Mouse (Mus musculus) forebrain, embryonic 14.5 days (tissue): ENCODE measurements around the gene Zmiz2. TPM values are rescaled to one million over a fixed set of nuclear protein-coding genes. Genes with fewer than 3 reads are reported as not detected.
"Not testable (repeated sequence)": the region's sequence is repeated elsewhere in the genome, so short reads cannot be mapped to it uniquely, and the experiment has no call there.

Experiments used
- ATAC-seq: fragments of 200-750 bp; cut with Nextera tagmentation; 2 replicates; pipeline ENCODE4 v1.8.0; 2017; ENCODE audit warnings: mild to moderate bottlenecking, moderate library complexity
- DNase-seq: peaks from one replicate; pipeline ENCODE4 v3.0.0-alpha.2; 2015; ENCODE audit warnings: low spot score
- H3K27ac ChIP-seq: fragments of 300-500 bp; sonication (generic); 2 replicates; pipeline ENCODE4 v1.5.1; 2014; ENCODE audit warnings: low read depth, mild to moderate bottlenecking, control low read depth, low read length, moderate library complexity
- H3K27me3 ChIP-seq: fragments of 300-500 bp; sonication (generic); replicated peaks from 2 replicates; pipeline ENCODE4 v1.6.1; 2014; ENCODE audit warnings: low read length, control low read depth, mixed read lengths; ENCODE audit not compliant: control insufficient read depth, insufficient read depth
- H3K36me3 ChIP-seq: fragments of 300-500 bp; sonication (generic); 2 replicates; pipeline ENCODE4 v1.6.1; 2014; ENCODE audit warnings: low read length, control low read depth; ENCODE audit not compliant: control insufficient read depth, insufficient read depth
- H3K4me1 ChIP-seq: fragments of 300-500 bp; sonication (generic); 2 replicates; pipeline ENCODE4 v1.6.1; 2014; ENCODE audit warnings: antibody characterized with exemption, low read length, control low read depth; ENCODE audit not compliant: control insufficient read depth, insufficient read depth
- H3K4me2 ChIP-seq: fragments of 300-500 bp; sonication (generic); 2 replicates; pipeline ENCODE4 v1.6.1; 2014; ENCODE audit warnings: mild to moderate bottlenecking, control low read depth, low read length
- H3K4me3 ChIP-seq: fragments of 300-500 bp; sonication (generic); 2 replicates; pipeline ENCODE4 v1.5.1; 2014; ENCODE audit warnings: low read depth, low read length, control low read depth
- H3K9ac ChIP-seq: fragments of 300-500 bp; sonication (generic); 2 replicates; pipeline ENCODE4 v1.6.1; 2014; ENCODE audit warnings: mild to moderate bottlenecking, low read length, control low read depth, moderate library complexity
- H3K9me3 ChIP-seq: fragments of 300-500 bp; sonication (generic); replicated peaks from 2 replicates; pipeline ENCODE4 v1.6.1; 2016; ENCODE audit warnings: low read length, control low read depth, mixed read lengths; ENCODE audit not compliant: control insufficient read depth
- WGBS: fragments of 180-500 bp; shearing (Covaris S2); extraction: QIAGEN DNeasy Blood & Tissue Kit; methylation state at CpG from one replicate; pipeline ENCODE4 v1.1.7; 2014; 5-methylcytosine and 5-hydroxymethylcytosine counted together
- microRNA-seq: library from miRNA; unstranded; fragments of <30 nt; microRNA quantifications from one replicate; pipeline ENCODE4, GENCODE M21; 2016
- polyA plus RNA-seq: library from polyadenylated mRNA; unstranded; fragments of >200 nt; fragmentation: Nextera tagmentation; extraction: Ambion mirVana; gene quantifications from 2 replicates; pipeline ENCODE4 v1.2.1, GENCODE M21; 2014

The Zmiz2 gene
- polyA plus RNA-seq, 1 experiment from 2014 or later = 28.6 TPM

- DNase-seq = no peak
- ATAC-seq = no peak
- Histone ChIP-seq H3K27ac (no peak overlapping the region), H3K27me3 (no peaks in the 10 kb centered on the region), H3K4me2 (no peak overlapping the region), H3K36me3 (no peaks in the 10 kb centered on the region), H3K9ac (no peak overlapping the region), H3K4me1 (peaks cover 7% of the 10 kb centered on the region), H3K4me3 (no peak overlapping the region), H3K9me3 (no peaks in the 10 kb centered on the region)
- 87% methylated on average over 7 of the region's 7 CpGs for WGBS
Observed at GRCm38 (mm10) chr11:6445951-6446350, 57.1 kb downstream of the Zmiz2 start.

- Histone ChIP-seq H3K9ac (no peak overlapping the region), H3K4me1 (peaks cover 7% of the 10 kb centered on the region), H3K27me3 (no peaks in the 10 kb centered on the region), H3K27ac (no peak overlapping the region), H3K4me2 (no peak overlapping the region), H3K9me3 (no peaks in the 10 kb centered on the region), H3K4me3 (no peak overlapping the region), H3K36me3 (no peaks in the 10 kb centered on the region)
- ATAC-seq = no peak
- WGBS = 83% methylated on average over 4 of the region's 4 CpGs
- no peak for DNase-seq
Observed at GRCm38 (mm10) chr11:6447493-6447892, 58.6 kb downstream of the Zmiz2 start.

- not testable (repeated sequence) for H3K4me2 ChIP-seq, H3K9ac ChIP-seq, H3K4me3 ChIP-seq, H3K27me3 ChIP-seq, DNase-seq, ATAC-seq, H3K4me1 ChIP-seq, H3K27ac ChIP-seq, H3K36me3 ChIP-seq, H3K9me3 ChIP-seq
- 97% methylated on average over 5 of the region's 5 CpGs for WGBS
Observed at GRCm38 (mm10) chr11:6448155-6448554, 59.3 kb downstream of the Zmiz2 start.

Small RNA genes within 50 kb of the gene (microRNA-seq; reads per million reads assigned to microRNA genes)
- 2.5 reads per million, percentile 16 among the genes with 10 or more reads in this experiment for gene Mir7651

Other genes with a start within 250 kb of the Zmiz2 start
- 0.35 and 0.95 TPM in 2 replicates for gene A730071L15Rik, start 189.0 kb upstream of the Zmiz2 start, polyA plus RNA-seq
- 49.7 and 50.3 TPM in 2 replicates for gene Nudcd3, start 188.7 kb upstream of the Zmiz2 start, polyA plus RNA-seq
- gene Npc1l1, start 158.9 kb upstream of the Zmiz2 start, polyA plus RNA-seq = 0.05 TPM in 1 of 2 replicates, not detected in the other
- 84.3 and 91.7 TPM in 2 replicates for gene Ddx56, start 121.3 kb upstream of the Zmiz2 start, polyA plus RNA-seq
- 171 and 172 TPM in 2 replicates for gene Tmed4, start 114.2 kb upstream of the Zmiz2 start, polyA plus RNA-seq
- 54.8 and 72.0 TPM in 2 replicates for gene Ogdh, start 97.4 kb upstream of the Zmiz2 start, polyA plus RNA-seq
- gene Ppia, start 26.4 kb downstream of the Zmiz2 start, polyA plus RNA-seq = 4,105 and 4,592 TPM in 2 replicates
- 593 and 826 TPM in 2 replicates for gene H2afv, start 55.4 kb downstream of the Zmiz2 start, polyA plus RNA-seq
- gene Purb, start 86.8 kb downstream of the Zmiz2 start, polyA plus RNA-seq = 8.7 and 12.1 TPM in 2 replicates
- 0.17 and 0.33 TPM in 2 replicates for gene Myo1g, start 131.9 kb downstream of the Zmiz2 start, polyA plus RNA-seq
- 94.0 and 94.2 TPM in 2 replicates for gene Ccm2, start 157.8 kb downstream of the Zmiz2 start, polyA plus RNA-seq
- 49.6 and 63.9 TPM in 2 replicates for gene Nacad, start 217.0 kb downstream of the Zmiz2 start, polyA plus RNA-seq
- 23.4 and 28.1 TPM in 2 replicates for gene Tbrg4, start 237.0 kb downstream of the Zmiz2 start, polyA plus RNA-seq
- gene Wap, start 249.6 kb downstream of the Zmiz2 start, polyA plus RNA-seq = not detected in 2 replicates